Mouse (Mus musculus) retina, postnatal 1 day (tissue): ENCODE measurements around the gene Ddx10.
A peak's percentile ranks its signal among the peaks of the same experiment; 100 is the strongest.

Experiments used
- DNase-seq: peaks from one replicate; pipeline ENCODE4 v3.0.0-alpha.2; 2012

Ddx10 gene

DNA sequence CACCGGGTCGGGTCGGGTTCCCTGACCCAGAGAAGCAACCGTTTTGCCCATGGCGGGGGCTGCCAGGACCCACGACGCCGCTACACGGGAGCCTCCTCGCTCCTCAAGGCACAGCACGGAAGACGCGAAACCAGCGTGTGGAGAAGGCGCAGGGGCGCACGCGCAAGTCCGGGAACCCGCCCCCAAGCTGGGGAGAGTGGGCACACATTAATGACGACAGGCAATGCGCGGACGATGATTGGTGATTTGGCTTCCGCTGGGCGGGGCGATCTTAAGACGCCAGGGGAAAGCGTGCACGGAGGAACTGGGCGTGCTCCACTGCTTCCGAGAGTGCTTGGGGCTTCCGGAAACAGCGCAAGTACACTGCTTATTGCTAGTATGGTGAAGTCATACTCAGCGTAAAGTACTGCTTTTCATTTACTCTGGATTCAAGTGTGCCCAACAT lies at the start of gene Ddx10:
Ddx10 (minus strand) TSS at position 101 of the 445 bp plus-strand sequence.
- DNase-seq: peak; percentile 99

DNA sequence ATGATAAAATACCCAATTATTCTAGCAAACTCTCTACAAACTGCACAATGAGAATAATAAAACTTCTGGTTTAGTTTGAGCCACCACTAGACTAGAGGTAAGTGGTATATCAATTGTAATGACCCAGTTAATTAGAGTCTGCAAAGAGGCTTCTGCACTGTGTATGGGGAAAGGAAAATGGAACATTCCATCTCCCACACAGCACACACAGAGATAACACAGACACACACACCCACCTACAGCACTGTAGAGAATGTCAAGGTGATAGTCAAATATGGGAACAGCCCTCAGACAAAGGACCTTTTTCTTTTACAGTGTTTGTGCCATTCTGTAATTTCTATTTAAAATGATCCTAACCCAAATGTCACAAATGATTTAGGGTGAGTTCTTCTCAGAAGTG lies 45.0 kb upstream of the Ddx10 start:
- no peak for DNase-seq

DNA sequence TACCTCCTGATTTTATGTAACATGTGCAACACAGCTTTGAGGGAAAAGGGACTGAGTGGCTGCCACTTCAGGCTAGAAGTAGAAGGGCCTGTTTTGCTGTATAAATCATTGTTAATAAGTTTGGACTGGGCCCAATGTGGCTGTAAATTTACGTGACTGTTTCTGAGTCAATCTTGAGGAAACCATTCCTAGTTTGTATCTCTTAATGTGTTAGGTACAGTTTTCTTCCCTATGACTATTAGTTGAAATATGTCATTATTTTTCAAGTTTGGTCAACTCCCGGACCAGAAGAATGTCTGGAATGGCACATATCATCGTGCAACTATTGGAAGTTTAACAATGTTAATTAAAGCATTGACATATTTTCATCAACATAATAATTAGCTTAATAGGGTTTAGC lies 42.2 kb upstream of the Ddx10 start:
- no peak for DNase-seq

DNA sequence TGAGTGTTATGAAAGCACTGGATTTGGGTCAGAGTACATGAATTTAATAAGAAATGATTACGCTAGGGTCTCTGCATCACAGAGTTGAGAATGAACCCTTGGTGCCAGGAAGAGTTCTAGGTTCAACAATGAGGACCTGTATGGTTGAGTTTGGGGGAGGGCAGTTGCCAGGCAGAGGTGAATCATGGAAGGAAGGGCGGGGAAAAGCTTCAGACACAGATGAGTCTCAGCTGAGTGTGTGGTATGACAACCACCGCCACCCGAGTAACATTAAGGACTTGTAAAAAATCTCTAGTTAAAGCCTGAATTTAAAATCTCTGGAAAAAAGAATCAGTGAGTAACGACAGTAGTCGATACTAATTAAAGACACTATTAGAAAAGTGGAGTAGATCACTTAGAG lies 38.9 kb upstream of the Ddx10 start:
- no peak for DNase-seq

- no peak for DNase-seq
Measured at GRCm38 (mm10) chr9:53278997-53279396, 31.1 kb upstream of the Ddx10 start.

DNA sequence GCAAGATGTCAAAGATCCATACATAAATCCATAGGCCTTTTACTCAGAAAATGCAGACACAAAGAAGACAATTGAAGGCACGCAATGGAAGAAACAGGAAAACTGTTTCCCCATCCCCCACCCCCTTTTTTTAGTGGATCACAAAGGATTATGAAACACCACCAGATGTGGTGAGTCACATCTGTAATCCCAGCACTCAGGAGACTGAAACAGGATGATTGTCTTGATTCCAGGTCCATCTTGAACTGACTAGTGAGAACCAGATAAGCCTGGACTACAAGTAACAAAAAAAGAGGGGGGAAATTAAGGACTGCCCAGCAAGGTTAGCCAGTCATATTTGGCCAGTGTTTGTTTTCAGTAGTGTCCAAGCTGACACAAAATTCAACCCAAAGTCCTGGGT lies 28.5 kb upstream of the Ddx10 start:
- DNase-seq: no peak

- DNase-seq: no peak
Measured at GRCm38 (mm10) chr9:53272714-53273113, 24.9 kb upstream of the Ddx10 start.

GRCm38 (mm10) chr9:53272207-53272606 lies 24.4 kb upstream of the Ddx10 start:
- DNase-seq: no peak

GRCm38 (mm10) chr9:53271281-53272022 lies 23.6 kb upstream of the Ddx10 start:
- DNase-seq: no peak

- DNase-seq: no peak
Measured at GRCm38 (mm10) chr9:53269466-53269755, 21.6 kb upstream of the Ddx10 start.

GRCm38 (mm10) chr9:53268731-53269465 lies 21.0 kb upstream of the Ddx10 start:
- peak; percentile 46 for DNase-seq

DNA sequence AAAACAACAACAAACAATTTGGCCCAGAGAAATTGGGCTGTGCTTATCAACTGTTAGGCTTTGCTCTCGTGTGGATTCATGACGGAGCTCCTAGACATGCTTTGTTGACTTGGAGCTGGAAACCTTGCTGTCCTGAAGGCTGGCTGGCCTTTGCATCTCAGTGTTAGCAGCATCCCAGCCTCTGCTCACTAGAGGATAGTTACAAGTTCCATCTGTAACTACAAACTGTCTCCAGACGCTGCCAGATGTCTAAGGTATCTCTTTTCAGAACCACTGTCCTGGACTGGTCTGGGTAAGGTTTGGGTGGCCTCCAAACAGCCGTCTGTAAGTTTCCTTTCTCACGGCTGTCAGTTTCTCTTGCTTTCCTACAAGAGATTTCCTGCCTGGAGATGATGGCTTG lies 20.2 kb upstream of the Ddx10 start:
- no peak for DNase-seq

GRCm38 (mm10) chr9:53265589-53265988 lies 17.7 kb upstream of the Ddx10 start:
- no peak for DNase-seq

- DNase-seq: no peak
Measured at GRCm38 (mm10) chr9:53264387-53264786, 16.5 kb upstream of the Ddx10 start.

DNA sequence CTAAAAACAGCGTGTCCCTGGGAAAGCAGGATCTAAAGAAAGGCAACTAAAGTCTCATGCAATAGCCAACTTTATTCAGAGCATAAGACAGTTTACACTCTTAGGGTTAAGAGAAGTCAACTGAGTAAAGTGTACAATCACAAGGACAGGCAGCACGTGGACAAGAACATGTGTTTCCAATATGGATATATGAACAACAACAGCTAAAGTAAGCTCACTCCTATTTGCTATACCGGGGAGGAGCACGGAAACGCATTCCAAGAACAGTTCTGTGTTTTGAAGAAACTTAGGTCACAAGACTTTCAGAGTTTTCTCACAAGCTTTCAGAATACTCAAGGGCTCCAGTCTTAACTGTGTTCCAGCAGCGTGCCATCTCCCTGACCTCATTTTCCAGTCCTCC lies 10.3 kb upstream of the Ddx10 start:
- DNase-seq: no peak

- DNase-seq: peak; percentile 6
Measured at GRCm38 (mm10) chr9:53257772-53258171, 9.9 kb upstream of the Ddx10 start.

DNA sequence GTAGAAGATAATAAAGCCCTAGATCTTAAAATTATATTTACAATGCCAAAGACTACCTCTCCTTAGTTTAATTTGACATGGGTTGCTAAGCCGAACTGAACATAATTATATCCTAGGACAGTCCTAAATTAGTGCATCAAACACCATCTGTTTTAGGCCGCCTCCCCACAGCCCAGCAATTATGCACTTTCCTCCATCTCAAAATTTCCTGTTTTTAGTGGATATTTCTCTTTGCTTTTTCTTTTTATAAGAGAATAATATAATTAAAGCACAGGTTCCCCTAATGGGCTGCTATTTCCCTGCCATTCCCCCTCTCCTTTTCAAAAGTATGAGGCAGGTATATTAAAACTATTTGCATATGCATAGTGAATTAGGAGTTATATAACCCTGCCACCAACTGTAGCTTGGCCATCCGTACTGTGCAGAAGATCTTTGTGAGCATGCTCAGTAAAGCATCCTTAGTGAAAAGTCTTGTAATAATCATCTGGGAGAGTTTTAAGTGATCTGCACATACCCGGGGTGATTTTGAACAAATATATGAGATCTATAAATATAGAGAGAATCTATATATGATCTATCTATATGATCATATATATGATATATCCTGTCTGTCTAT lies 8.9 kb upstream of the Ddx10 start:
- DNase-seq: no peak

- peak; percentile 85 for DNase-seq
Measured at GRCm38 (mm10) chr9:53254368-53254767, 6.5 kb upstream of the Ddx10 start.

- DNase-seq: no peak
Measured at GRCm38 (mm10) chr9:53247516-53247915, 337 bp downstream of the Ddx10 start.

DNA sequence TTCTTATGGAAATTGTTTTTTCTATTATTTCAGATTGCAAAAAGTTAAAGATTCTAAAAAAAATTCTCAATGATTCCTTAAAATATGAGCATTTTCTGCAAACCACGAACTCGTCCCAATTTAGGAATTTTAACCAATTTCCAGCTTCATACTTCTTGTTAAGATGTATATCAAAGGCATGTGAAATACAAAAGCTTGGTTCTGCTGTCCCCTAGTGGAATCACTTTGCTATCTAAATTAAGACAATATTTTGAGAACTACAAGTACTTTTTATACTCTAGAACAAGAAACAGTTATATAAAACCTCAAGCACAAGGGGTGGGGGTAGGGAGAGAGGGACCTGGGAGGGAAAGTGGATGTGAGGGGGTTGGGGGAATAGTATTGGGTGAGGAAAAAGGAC lies 29.7 kb downstream of the Ddx10 start:
- DNase-seq: peak; percentile 31

- no peak for DNase-seq
Measured at GRCm38 (mm10) chr9:53208283-53208682, 39.6 kb downstream of the Ddx10 start.

DNA sequence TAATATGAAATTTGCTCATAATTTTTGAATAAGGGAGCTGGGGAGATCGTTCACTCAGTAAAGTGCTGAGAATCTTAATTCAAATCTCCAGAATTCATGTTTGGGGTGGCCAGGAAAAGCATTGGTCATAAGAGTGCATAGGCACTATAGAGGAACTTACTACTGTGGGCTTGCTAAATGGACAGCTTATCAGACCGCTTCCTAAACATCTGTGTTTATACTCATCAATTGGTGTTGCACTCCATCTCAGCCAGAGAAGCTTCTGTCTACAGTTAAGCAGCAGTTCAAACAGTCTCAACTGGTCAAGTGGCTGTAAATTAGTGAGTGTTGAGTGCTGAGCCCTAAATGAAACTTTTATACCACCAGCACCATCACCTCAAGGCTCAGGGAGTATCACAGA lies 73.3 kb downstream of the Ddx10 start:
- no peak for DNase-seq

DNA sequence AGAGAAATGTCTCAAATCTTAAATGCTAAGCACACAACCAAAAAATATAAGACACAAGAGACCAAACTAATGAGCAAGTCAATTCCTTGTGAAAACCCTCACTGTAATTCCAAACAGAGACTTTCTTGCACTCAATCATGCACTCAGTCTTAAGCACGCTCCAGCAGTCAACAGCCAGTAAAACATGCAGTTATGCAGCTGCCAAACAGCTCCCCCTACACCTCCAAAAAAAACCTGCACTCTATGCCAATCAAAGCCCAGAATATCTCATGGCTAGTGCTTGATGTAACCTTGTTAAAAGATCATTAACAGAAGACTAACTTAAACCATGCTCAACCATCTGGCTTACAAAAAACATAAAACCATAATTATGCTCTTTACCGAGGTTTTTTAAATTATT lies 74.6 kb downstream of the Ddx10 start:
- DNase-seq: peak; percentile 47

- DNase-seq: peak; percentile 70
Measured at GRCm38 (mm10) chr9:53144266-53144665, 103.6 kb downstream of the Ddx10 start.
